Mouse (Mus musculus): ENCODE measurements at regions not wholly inside any gene's neighbourhood (a gene's known extent, or its start where the extent isn't known, plus 50 kb on each side); places are given as distances from the start of the nearest gene placed in this dataset.

- Histone ChIP-seq H3K27ac (replicated peaks in 1 of 2; ENCODE audit: control insufficient read depth in 1 of 2, insufficient read depth in 1 of 2, low read depth in 2 of 2, low read length in 2 of 2) (no peak overlapping the region), H3K4me3 (ENCODE audit: control insufficient read depth in 1 of 2, insufficient read depth in 1 of 2, low read depth in 1 of 2, low read length in 2 of 2) (no peak overlapping the region), H3K9me3 (ENCODE audit: control insufficient read depth, low read length) (no peaks in the 10 kb centered on the region), H3K4me2 (ENCODE audit: low read length) (no peak overlapping the region), H3K36me3 (ENCODE audit: control insufficient read depth, insufficient read depth, low read length) (no peaks in the 10 kb centered on the region), H3K27me3 (ENCODE audit: control insufficient read depth, insufficient read depth, low read length) (no peaks in the 10 kb centered on the region), H3K4me1 (ENCODE audit: control insufficient read depth in 2 of 2, insufficient read depth in 2 of 2, low read length in 2 of 2) (no peaks in the 10 kb centered on the region), H3K9ac (ENCODE audit: low read length) (no peak overlapping the region)
- ATAC-seq (ENCODE audit: insufficient number of reproducible peaks, insufficient read depth, low FRiP score, low read depth): no peak
- WGBS: 87% methylated on average over 6 of the region's 6 CpGs
These were observed 434.1 kb downstream of the Tox3 start for GRCm38 (mm10) chr8:89914076-89914475.

DNA sequence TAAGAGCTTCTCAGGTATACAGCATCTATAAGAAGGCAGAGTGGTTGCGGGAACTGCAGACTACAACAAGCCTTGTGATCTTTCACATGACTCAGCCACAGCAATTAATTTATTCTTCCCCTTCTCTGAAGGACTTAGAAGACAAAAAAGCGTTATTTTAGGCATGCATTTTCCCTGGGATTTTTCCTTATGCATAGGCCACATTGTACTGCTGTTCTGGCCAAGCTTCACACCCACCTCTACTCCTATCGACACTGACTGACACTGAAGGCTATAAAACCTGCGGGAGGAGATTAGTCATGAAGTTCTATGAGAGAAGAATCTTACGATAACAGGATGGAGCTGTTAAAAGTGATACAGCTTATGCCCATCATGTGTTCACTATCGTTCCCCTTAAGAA, 441.9 kb downstream of the Tox3 start:
- Histone ChIP-seq H3K4me1 (ENCODE audit: control insufficient read depth in 2 of 2, insufficient read depth in 2 of 2, low read length in 2 of 2) (peaks cover 0 to 3% of the 10 kb centered on the region in 2 experiments; a peak in 1 of 4 replicates), H3K9ac (ENCODE audit: low read length) (no peak overlapping the region), H3K27me3 (ENCODE audit: control insufficient read depth, insufficient read depth, low read length) (no peaks in the 10 kb centered on the region), H3K27ac (replicated peaks in 1 of 2; ENCODE audit: control insufficient read depth in 1 of 2, insufficient read depth in 1 of 2, low read depth in 2 of 2, low read length in 2 of 2) (no peak overlapping the region), H3K36me3 (ENCODE audit: control insufficient read depth, insufficient read depth, low read length) (no peaks in the 10 kb centered on the region), H3K4me2 (ENCODE audit: low read length) (no peak overlapping the region), H3K9me3 (ENCODE audit: control insufficient read depth, low read length) (no peaks in the 10 kb centered on the region), H3K4me3 (ENCODE audit: control insufficient read depth in 1 of 2, insufficient read depth in 1 of 2, low read depth in 1 of 2, low read length in 2 of 2) (no peak overlapping the region)
- 67% methylated on average over 6 of the region's 6 CpGs for WGBS
- no peak for ATAC-seq (ENCODE audit: insufficient number of reproducible peaks, insufficient read depth, low FRiP score, low read depth)

DNA sequence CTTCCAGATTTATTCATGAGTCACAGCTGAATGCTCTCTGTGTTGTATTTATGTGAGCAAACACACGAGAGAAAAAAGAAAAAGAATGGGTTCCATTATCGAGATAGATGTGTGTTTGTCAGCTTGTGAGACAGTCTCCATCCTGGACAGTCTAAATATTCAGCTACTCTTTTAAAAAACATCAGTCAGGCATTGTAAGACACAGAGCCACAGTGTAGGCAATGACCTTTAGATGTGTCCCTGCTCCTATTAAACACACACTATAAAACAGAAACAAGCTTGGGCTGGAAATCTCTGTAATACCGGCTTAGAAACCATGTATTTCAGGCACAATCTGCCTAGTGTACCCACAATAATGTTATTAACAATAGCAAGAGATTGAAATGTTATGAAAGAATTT, 442.6 kb downstream of the Tox3 start:
- H3K4me2 ChIP-seq (ENCODE audit: low read length): no peak overlapping the region
- no peaks in the 10 kb centered on the region for H3K36me3 ChIP-seq (ENCODE audit: control insufficient read depth, insufficient read depth, low read length)
- WGBS: 69% methylated on average over 3 of the region's 3 CpGs
- H3K9me3 ChIP-seq (ENCODE audit: control insufficient read depth, low read length): no peaks in the 10 kb centered on the region
- no peak overlapping the region for H3K27ac ChIP-seq (replicated peaks in 1 of 2; ENCODE audit: control insufficient read depth in 1 of 2, insufficient read depth in 1 of 2, low read depth in 2 of 2, low read length in 2 of 2)
- H3K4me1 ChIP-seq (ENCODE audit: control insufficient read depth in 2 of 2, insufficient read depth in 2 of 2, low read length in 2 of 2): peaks cover 0 to 3% of the 10 kb centered on the region in 2 experiments; a peak in 1 of 4 replicates
- no peak for ATAC-seq (ENCODE audit: insufficient number of reproducible peaks, insufficient read depth, low FRiP score, low read depth)
- no peak overlapping the region for H3K9ac ChIP-seq (ENCODE audit: low read length)
- H3K4me3 ChIP-seq (ENCODE audit: control insufficient read depth in 1 of 2, insufficient read depth in 1 of 2, low read depth in 1 of 2, low read length in 2 of 2): no peak overlapping the region
- no peaks in the 10 kb centered on the region for H3K27me3 ChIP-seq (ENCODE audit: control insufficient read depth, insufficient read depth, low read length)

- Histone ChIP-seq H3K27me3 (ENCODE audit: control insufficient read depth, insufficient read depth, low read length) (no peaks in the 10 kb centered on the region), H3K9me3 (ENCODE audit: control insufficient read depth, low read length) (no peaks in the 10 kb centered on the region), H3K4me2 (ENCODE audit: low read length) (no peak overlapping the region), H3K4me1 (ENCODE audit: control insufficient read depth in 2 of 2, insufficient read depth in 2 of 2, low read length in 2 of 2) (peaks cover 0 to 3% of the 10 kb centered on the region in 2 experiments; a peak in 1 of 4 replicates), H3K9ac (ENCODE audit: low read length) (no peak overlapping the region), H3K36me3 (ENCODE audit: control insufficient read depth, insufficient read depth, low read length) (no peaks in the 10 kb centered on the region), H3K27ac (replicated peaks in 1 of 2; ENCODE audit: control insufficient read depth in 1 of 2, insufficient read depth in 1 of 2, low read depth in 2 of 2, low read length in 2 of 2) (no peak overlapping the region), H3K4me3 (ENCODE audit: control insufficient read depth in 1 of 2, insufficient read depth in 1 of 2, low read depth in 1 of 2, low read length in 2 of 2) (no peak overlapping the region)
- WGBS: 69% methylated on average over 1 of the region's 1 CpGs
- no peak for ATAC-seq (ENCODE audit: insufficient number of reproducible peaks, insufficient read depth, low FRiP score, low read depth)
These were observed 444.8 kb downstream of the Tox3 start for GRCm38 (mm10) chr8:89903346-89903745.

DNA sequence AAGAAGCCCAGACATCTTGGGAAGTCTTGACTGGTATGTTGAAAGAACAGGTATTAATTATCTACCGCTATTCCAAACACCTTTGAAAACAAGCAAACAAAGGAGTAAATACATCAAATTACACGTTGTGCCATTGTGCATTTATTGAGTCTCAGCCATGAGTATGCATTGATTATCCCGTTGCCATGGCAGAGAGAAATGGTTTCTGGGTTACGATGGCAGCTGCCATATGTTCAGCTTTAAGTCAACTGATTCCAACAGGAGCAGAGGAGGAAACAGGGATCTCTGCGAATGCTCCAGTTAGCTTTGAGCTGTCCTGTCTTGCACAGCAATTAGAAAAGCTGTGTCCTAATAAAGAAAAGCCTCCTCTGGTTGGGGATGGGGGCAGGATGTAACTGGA, 475.4 kb downstream of the Tox3 start:
- 72% methylated on average over 5 of the region's 5 CpGs for WGBS
- H3K9ac ChIP-seq (ENCODE audit: low read length): no peak overlapping the region
- H3K4me2 ChIP-seq (ENCODE audit: low read length): no peak overlapping the region
- ATAC-seq (ENCODE audit: insufficient number of reproducible peaks, insufficient read depth, low FRiP score, low read depth): no peak
- H3K4me1 ChIP-seq (ENCODE audit: control insufficient read depth in 2 of 2, insufficient read depth in 2 of 2, low read length in 2 of 2): no peaks in the 10 kb centered on the region
- H3K27ac ChIP-seq (replicated peaks in 1 of 2; ENCODE audit: control insufficient read depth in 1 of 2, insufficient read depth in 1 of 2, low read depth in 2 of 2, low read length in 2 of 2): no peak overlapping the region
- no peaks in the 10 kb centered on the region for H3K9me3 ChIP-seq (ENCODE audit: control insufficient read depth, low read length)
- H3K27me3 ChIP-seq (ENCODE audit: control insufficient read depth, insufficient read depth, low read length): no peaks in the 10 kb centered on the region
- no peaks in the 10 kb centered on the region for H3K36me3 ChIP-seq (ENCODE audit: control insufficient read depth, insufficient read depth, low read length)
- H3K4me3 ChIP-seq (ENCODE audit: control insufficient read depth in 1 of 2, insufficient read depth in 1 of 2, low read depth in 1 of 2, low read length in 2 of 2): no peak overlapping the region

DNA sequence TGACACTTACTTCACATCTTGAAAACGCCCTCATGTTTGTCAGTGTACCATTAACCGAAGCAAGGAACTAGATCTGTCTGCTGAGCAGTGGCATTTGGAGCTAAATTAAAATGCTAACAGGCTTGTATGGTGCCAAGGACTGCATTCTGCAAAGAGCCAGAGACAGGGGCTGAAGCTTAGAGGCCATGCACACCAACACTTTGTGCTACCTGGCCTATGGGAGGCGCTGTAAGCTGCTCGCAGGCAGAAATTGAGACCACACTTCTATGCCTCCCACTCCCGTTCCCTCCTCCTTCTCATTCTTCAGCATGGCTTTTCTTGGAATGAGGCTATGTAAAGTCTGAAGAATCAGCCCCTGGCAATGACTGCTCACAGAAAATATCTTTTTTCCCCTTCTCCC, 476.2 kb downstream of the Tox3 start:
- H3K9me3 ChIP-seq (ENCODE audit: control insufficient read depth, low read length): no peaks in the 10 kb centered on the region
- no peak for ATAC-seq (ENCODE audit: insufficient number of reproducible peaks, insufficient read depth, low FRiP score, low read depth)
- no peaks in the 10 kb centered on the region for H3K4me1 ChIP-seq (ENCODE audit: control insufficient read depth in 2 of 2, insufficient read depth in 2 of 2, low read length in 2 of 2)
- no peak overlapping the region for H3K27ac ChIP-seq (replicated peaks in 1 of 2; ENCODE audit: control insufficient read depth in 1 of 2, insufficient read depth in 1 of 2, low read depth in 2 of 2, low read length in 2 of 2)
- H3K36me3 ChIP-seq (ENCODE audit: control insufficient read depth, insufficient read depth, low read length): no peaks in the 10 kb centered on the region
- no peaks in the 10 kb centered on the region for H3K27me3 ChIP-seq (ENCODE audit: control insufficient read depth, insufficient read depth, low read length)
- no peak overlapping the region for H3K9ac ChIP-seq (ENCODE audit: low read length)
- WGBS: 68% methylated on average over 5 of the region's 5 CpGs
- no peak overlapping the region for H3K4me3 ChIP-seq (ENCODE audit: control insufficient read depth in 1 of 2, insufficient read depth in 1 of 2, low read depth in 1 of 2, low read length in 2 of 2)
- H3K4me2 ChIP-seq (ENCODE audit: low read length): no peak overlapping the region

DNA sequence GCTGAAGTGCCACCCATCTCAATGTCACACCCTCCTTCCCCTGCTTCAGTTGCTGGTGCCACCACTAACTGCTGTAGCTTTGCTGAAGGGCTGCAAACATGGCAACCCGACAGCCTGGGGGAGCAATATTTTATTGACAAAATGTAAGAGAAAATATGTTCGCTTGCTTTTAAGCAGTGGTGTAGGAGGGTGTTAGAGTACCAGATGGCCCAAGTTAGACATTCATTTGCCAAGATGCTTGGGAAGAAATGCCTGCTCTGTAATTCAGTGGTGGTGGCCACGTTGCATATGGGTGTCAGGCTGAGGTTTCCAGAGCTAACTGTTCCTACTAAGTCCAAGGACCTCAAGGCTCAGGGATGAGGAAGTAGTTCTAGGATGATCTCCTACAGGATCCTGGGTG, 488.3 kb downstream of the Tox3 start:
- 85% methylated on average over 3 of the region's 3 CpGs for WGBS
- ATAC-seq (ENCODE audit: insufficient number of reproducible peaks, insufficient read depth, low FRiP score, low read depth): no peak
- Histone ChIP-seq H3K4me2 (ENCODE audit: low read length) (no peak overlapping the region), H3K36me3 (ENCODE audit: control insufficient read depth, insufficient read depth, low read length) (no peaks in the 10 kb centered on the region), H3K9ac (ENCODE audit: low read length) (no peak overlapping the region), H3K4me1 (ENCODE audit: control insufficient read depth in 2 of 2, insufficient read depth in 2 of 2, low read length in 2 of 2) (no peaks in the 10 kb centered on the region), H3K27me3 (ENCODE audit: control insufficient read depth, insufficient read depth, low read length) (no peaks in the 10 kb centered on the region), H3K9me3 (ENCODE audit: control insufficient read depth, low read length) (no peaks in the 10 kb centered on the region), H3K4me3 (ENCODE audit: control insufficient read depth in 1 of 2, insufficient read depth in 1 of 2, low read depth in 1 of 2, low read length in 2 of 2) (no peak overlapping the region), H3K27ac (replicated peaks in 1 of 2; ENCODE audit: control insufficient read depth in 1 of 2, insufficient read depth in 1 of 2, low read depth in 2 of 2, low read length in 2 of 2) (no peak overlapping the region)

DNA sequence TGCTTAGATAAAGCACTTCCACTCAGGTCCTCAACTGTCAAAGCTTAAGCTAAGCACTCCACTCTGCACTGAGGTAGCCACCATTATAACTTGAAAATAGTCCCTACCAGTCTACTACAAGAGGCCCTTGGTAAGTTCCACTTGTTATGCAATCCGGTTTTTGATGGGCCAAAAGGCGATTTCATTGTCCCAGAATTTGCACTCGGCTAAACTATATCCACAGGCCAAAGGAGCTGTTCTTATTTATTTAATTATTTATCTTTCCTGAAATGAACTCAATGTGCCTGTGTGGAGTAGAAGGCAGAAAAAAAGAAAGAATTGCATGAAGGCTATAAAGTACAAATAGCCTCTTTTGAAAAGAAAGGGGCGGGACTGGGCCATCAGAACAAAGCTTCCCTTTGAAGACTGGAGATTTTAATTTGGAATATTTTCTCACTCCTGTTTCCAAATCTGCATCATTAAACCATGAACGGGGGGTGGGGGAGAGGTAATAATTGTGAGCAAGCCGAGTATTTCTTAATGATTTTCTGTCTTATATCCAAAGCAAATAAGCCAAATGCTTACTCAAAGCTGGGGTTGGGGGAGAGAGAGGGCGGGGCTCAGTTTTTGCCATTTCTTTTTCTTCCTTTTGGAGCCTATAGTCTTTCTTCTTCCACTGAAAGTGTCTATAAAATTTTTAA, 489.3 kb downstream of the Tox3 start:
- Histone ChIP-seq H3K4me1 (ENCODE audit: control insufficient read depth in 2 of 2, insufficient read depth in 2 of 2, low read length in 2 of 2) (no peaks in the 10 kb centered on the region), H3K9ac (ENCODE audit: low read length) (no peak overlapping the region), H3K4me2 (ENCODE audit: low read length) (no peak overlapping the region), H3K36me3 (ENCODE audit: control insufficient read depth, insufficient read depth, low read length) (no peaks in the 10 kb centered on the region), H3K27me3 (ENCODE audit: control insufficient read depth, insufficient read depth, low read length) (no peaks in the 10 kb centered on the region), H3K4me3 (ENCODE audit: control insufficient read depth in 1 of 2, insufficient read depth in 1 of 2, low read depth in 1 of 2, low read length in 2 of 2) (no peak overlapping the region), H3K27ac (replicated peaks in 1 of 2; ENCODE audit: control insufficient read depth in 1 of 2, insufficient read depth in 1 of 2, low read depth in 2 of 2, low read length in 2 of 2) (no peak overlapping the region), H3K9me3 (ENCODE audit: control insufficient read depth, low read length) (no peaks in the 10 kb centered on the region)
- ATAC-seq (ENCODE audit: insufficient number of reproducible peaks, insufficient read depth, low FRiP score, low read depth): no peak
- 80% methylated on average over 7 of the region's 7 CpGs for WGBS
